Mouse (Mus musculus) liver, embryonic 11.5 days (tissue): ENCODE data around the gene Nudt3. TPM values are rescaled to one million over a fixed set of nuclear protein-coding genes. Genes with fewer than 3 reads are reported as not detected.

ENCODE experiments used
- ATAC-seq: fragments of 200-750 bp; cut with Nextera tagmentation; replicated peaks from 2 replicates; pipeline ENCODE4 v1.8.0; 2017; ENCODE audit warnings: moderate number of reproducible peaks, mild to moderate bottlenecking, moderate TSS enrichment, moderate library complexity; ENCODE audit not compliant: low FRiP score
- DNase-seq: peaks from one replicate; pipeline ENCODE4 v3.0.0-alpha.2; 2017; ENCODE audit warnings: low spot score
- H3K27ac ChIP-seq: fragments of 300-500 bp; sonication (generic); 2 replicates; pipeline ENCODE4 v1.5.1; 2014; ENCODE audit warnings: mild to moderate bottlenecking, low read depth, low read length, control low read depth
- H3K27me3 ChIP-seq: fragments of 300-500 bp; sonication (generic); replicated peaks from 2 replicates; pipeline ENCODE4 v1.6.1; 2014; ENCODE audit warnings: low read length, mixed read lengths; ENCODE audit not compliant: control insufficient read depth, insufficient read depth
- H3K36me3 ChIP-seq: fragments of 300-500 bp; sonication (generic); 2 replicates; pipeline ENCODE4 v1.6.1; 2014; ENCODE audit warnings: mild to moderate bottlenecking, low read length, moderate library complexity, mixed read lengths; ENCODE audit not compliant: control insufficient read depth, insufficient read depth
- H3K4me1 ChIP-seq: fragments of 300-500 bp; sonication (generic); replicated peaks from 2 replicates; pipeline ENCODE4 v1.6.1; 2014; ENCODE audit warnings: low read length, mixed read lengths; ENCODE audit not compliant: control insufficient read depth, insufficient read depth
- H3K4me2 ChIP-seq: fragments of 300-500 bp; sonication (generic); 2 replicates; pipeline ENCODE4 v1.6.1; 2014; ENCODE audit warnings: mild to moderate bottlenecking, control low read depth, moderate library complexity
- H3K4me3 ChIP-seq: fragments of 300-500 bp; sonication (generic); 2 replicates; pipeline ENCODE4 v1.5.1; 2014; ENCODE audit warnings: low read depth, low read length, control low read depth
- H3K9ac ChIP-seq: fragments of 300-500 bp; sonication (generic); 2 replicates; pipeline ENCODE4 v1.6.1; 2014; ENCODE audit warnings: low read depth, low read length, control low read depth
- H3K9me3 ChIP-seq: fragments of 300-500 bp; sonication (generic); 2 replicates; pipeline ENCODE4 v1.6.1; 2016; ENCODE audit warnings: low read length, inconsistent platforms, mixed read lengths; ENCODE audit not compliant: control insufficient read depth
- WGBS: fragments of 180-500 bp; shearing (Covaris S2); extraction: QIAGEN DNeasy Blood & Tissue Kit; methylation state at CpG from one replicate; pipeline ENCODE4 v1.1.7; 2014; 5-methylcytosine and 5-hydroxymethylcytosine counted together
- polyA plus RNA-seq: library from polyadenylated mRNA; unstranded; fragments of >200 nt; fragmentation: Nextera tagmentation; extraction: Ambion mirVana; gene quantifications from 2 replicates; pipeline ENCODE4 v1.2.1, GENCODE M21; 2014

Gene Nudt3
- polyA plus RNA-seq, 1 experiment from 2014 or later, result 26.1 TPM

DNA sequence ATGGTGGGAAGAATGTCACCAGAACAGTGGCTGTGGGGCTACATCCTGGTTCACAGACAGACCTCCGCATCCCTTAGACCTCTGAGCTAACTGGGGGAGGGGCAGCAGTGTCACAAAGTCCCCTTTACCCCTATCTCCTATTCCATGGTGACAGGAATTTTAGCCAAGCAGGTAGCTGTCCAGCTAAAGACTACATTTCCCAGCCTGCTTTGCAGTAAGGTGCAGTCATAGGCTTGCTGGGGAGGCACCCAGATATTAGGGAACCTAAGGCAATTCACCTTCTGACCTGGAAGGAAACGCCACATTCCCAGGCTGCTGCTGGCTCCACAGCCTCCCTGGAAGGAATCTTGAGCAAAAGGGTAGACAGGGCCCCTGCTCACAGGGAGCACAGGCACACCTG, 82.0 kb downstream of the Nudt3 start:
- Histone ChIP-seq H3K27ac (no peak overlapping the region), H3K4me3 (no peak overlapping the region), H3K27me3 (peaks cover 2% of the 10 kb centered on the region; the same call in 1 of the 2 replicates), H3K9ac (no peak overlapping the region), H3K9me3 (no peaks in the 10 kb centered on the region), H3K36me3 (no peaks in the 10 kb centered on the region), H3K4me2 (no peak overlapping the region), H3K4me1 (no peaks in the 10 kb centered on the region)
- DNase-seq (no peak), ATAC-seq (no peak)
- WGBS, result 59% methylated on average over 2 of the region's 2 CpGs

DNA sequence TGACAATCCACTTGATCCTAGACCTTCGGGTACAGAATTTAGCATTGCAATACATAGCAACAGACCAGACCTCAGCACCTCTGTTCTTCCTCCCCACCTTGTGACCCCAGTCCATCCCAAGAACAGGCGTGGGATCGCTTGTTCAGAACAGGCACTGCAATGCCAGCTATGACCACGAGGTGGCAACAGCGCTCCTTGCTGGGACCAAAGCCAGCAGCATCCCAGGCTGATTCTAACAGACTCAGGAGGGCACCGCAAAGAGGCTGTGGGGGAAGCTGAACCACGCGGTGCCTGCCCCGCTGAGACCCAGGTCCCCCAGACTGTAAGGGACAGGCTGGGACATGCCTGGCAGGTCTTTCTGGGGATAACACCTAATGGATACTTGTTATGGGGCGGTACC, 88.6 kb downstream of the Nudt3 start:
- H3K9me3 ChIP-seq, result no peaks in the 10 kb centered on the region
- H3K36me3 ChIP-seq, result no peaks in the 10 kb centered on the region
- no peak overlapping the region for H3K9ac ChIP-seq
- peak; percentile 66 for ATAC-seq
- H3K27ac ChIP-seq, result no peak overlapping the region
- peak; percentile 85 for DNase-seq
- 6% methylated on average over 10 of the region's 10 CpGs for WGBS
- no peak overlapping the region for H3K4me2 ChIP-seq
- H3K4me1 ChIP-seq, result no peaks in the 10 kb centered on the region; the same call in 1 of the 2 replicates
- no peak overlapping the region for H3K4me3 ChIP-seq
- H3K27me3 ChIP-seq, result 0 out of 2 replicates have a peak, but pooled peaks cover 2% of the 10 kb centered on the region

DNA sequence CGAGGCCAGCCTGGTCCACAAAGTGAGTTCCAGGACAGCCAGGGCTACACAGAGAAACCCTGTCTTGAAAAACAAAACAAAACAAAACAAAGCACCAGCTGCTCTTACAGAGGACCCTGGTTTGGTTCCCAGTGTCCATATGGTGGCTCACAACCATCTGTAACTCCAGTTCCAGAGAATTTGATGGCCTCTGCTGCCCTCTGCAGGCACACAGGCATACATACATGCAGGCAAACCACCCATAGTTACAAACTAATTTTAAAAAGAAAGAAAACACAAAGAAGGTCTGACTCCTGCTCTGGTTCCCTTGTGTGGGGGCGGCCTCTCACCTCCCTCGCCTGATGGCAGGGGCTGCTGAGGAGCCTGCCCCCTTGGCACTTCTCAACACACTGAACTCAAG, 89.9 kb downstream of the Nudt3 start:
- 88% methylated on average over 3 of the region's 3 CpGs for WGBS
- DNase-seq, result no peak

DNA sequence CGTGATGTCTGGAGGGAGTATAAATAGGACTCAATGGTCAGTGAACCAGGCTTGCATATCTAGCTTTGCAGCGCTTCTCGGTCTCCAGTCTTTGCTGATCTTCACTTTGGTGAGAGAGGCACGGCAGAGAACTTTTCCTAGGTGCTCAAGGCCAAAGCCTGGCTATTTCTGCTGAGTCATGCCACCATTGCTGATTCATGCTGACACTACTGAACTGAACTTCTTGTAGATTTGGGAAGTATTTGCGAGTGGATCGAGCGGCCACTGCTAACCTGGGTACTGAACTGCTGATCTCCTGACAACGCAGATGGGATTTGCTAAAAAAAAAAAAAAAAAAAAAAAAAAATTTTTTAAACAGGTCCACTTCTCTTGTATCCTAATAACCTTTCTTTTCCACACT, 91.2 kb downstream of the Nudt3 start:
- peak overlapping the region; percentile 49; the same call in 1 of the 2 replicates for H3K27ac ChIP-seq
- no peak overlapping the region for H3K9ac ChIP-seq
- no peaks in the 10 kb centered on the region; the same call in 1 of the 2 replicates for H3K4me1 ChIP-seq
- H3K27me3 ChIP-seq, result 0 out of 2 replicates have a peak, but pooled peaks cover 2% of the 10 kb centered on the region
- DNase-seq (no peak), ATAC-seq (0 out of 2 replicates have a peak, but pooled peaks have one; percentile 19)
- H3K4me2 ChIP-seq, result no peak overlapping the region
- no peak overlapping the region for H3K4me3 ChIP-seq
- no peaks in the 10 kb centered on the region for H3K36me3 ChIP-seq
- no peaks in the 10 kb centered on the region for H3K9me3 ChIP-seq
- 65% methylated on average over 8 of the region's 8 CpGs for WGBS

More for the DNA sequence above, 89.9 kb downstream of the Nudt3 start:
- no peaks in the 10 kb centered on the region; the same call in 1 of the 2 replicates for H3K4me1 ChIP-seq
- H3K4me3 ChIP-seq, result no peak overlapping the region
- H3K36me3 ChIP-seq, result no peaks in the 10 kb centered on the region
- H3K27me3 ChIP-seq, result 0 out of 2 replicates have a peak, but pooled peaks cover 2% of the 10 kb centered on the region
- H3K4me2 ChIP-seq, result no peak overlapping the region
- no peak for ATAC-seq
- no peaks in the 10 kb centered on the region for H3K9me3 ChIP-seq
- H3K9ac ChIP-seq, result no peak overlapping the region
- no peak overlapping the region for H3K27ac ChIP-seq

Other genes starting within 250 kb of the Nudt3 start
- gene Grm4, start 102.1 kb downstream of the Nudt3 start, polyA plus RNA-seq, result 0.12 and 0.18 TPM in 2 replicates
- gene Hmga1, start 67.0 kb downstream of the Nudt3 start, polyA plus RNA-seq, result 667 and 675 TPM in 2 replicates
- gene AI413582, start 57.7 kb downstream of the Nudt3 start, polyA plus RNA-seq, result 23.6 and 28.4 TPM in 2 replicates
- not detected in 2 replicates for gene RPS10-NUDT3, start 11.7 kb upstream of the Nudt3 start, polyA plus RNA-seq
- gene Rps10, start 13.2 kb upstream of the Nudt3 start, polyA plus RNA-seq, result 1,138 and 1,235 TPM in 2 replicates
- gene Pacsin1, start 32.0 kb upstream of the Nudt3 start, polyA plus RNA-seq, result 0.71 and 0.75 TPM in 2 replicates
- gene Spdef, start 105.5 kb upstream of the Nudt3 start, polyA plus RNA-seq, result 0.32 TPM in 1 of 2 replicates, not detected in the other
- 19.2 and 22.7 TPM in 2 replicates for gene D17Wsu92e, start 197.2 kb upstream of the Nudt3 start, polyA plus RNA-seq
- gene Snrpc, start 214.7 kb upstream of the Nudt3 start, polyA plus RNA-seq, result 305 and 315 TPM in 2 replicates
- 9.2 and 9.4 TPM in 2 replicates for gene Uhrf1bp1, start 232.9 kb upstream of the Nudt3 start, polyA plus RNA-seq